Mouse (Mus musculus) megakaryocyte, adult 5-6 weeks (primary cell): Measurements from ENCODE around the gene 4930402H24Rik. TPM values are rescaled to one million over a fixed set of nuclear protein-coding genes. Genes with fewer than 3 reads are reported as not detected.

ENCODE experiments used
- ATAC-seq: 2 replicates; pipeline ENCODE4 v1.8.0; 2016; ENCODE audit warnings: mild to moderate bottlenecking, inconsistent platforms; ENCODE audit not compliant: poor library complexity, severe bottlenecking
- total RNA-seq, 2 experiments: library from RNA; stranded (forward) in 1 of 2; stranded (reverse) in 1 of 2; fragments of 153-499, 151-499 nt in 1 of 2; fragments of 221-1000, 200-1000 nt in 1 of 2; gene quantifications; 2 replicates each; pipeline versions ENCODE4 v1.2.3 to v1.2.4; 2015 to 2017

The 4930402H24Rik gene
- total RNA-seq, 2 experiments from 2014 or later, result 8.7 to 14.6 TPM

DNA sequence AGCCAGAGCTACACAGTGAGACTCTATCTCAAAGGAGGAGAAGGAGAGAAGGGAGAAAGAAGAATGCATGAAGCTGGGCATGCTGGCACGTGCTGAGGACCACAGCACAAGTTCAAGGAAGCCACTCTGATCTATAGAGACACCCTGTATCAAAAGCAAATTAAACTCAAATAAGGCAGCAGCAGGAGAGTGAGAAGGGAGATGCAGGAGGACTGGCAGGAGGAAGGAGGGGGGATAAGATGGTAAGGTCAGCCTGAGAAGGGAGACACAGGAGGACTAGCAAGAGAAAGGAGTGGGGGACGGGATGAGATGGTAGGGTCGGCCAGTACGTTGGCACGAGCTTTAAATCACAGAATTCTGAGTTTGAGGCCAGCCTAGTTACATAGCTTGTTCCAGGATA, 90.0 kb downstream of the 4930402H24Rik start:
- no peak for ATAC-seq

DNA sequence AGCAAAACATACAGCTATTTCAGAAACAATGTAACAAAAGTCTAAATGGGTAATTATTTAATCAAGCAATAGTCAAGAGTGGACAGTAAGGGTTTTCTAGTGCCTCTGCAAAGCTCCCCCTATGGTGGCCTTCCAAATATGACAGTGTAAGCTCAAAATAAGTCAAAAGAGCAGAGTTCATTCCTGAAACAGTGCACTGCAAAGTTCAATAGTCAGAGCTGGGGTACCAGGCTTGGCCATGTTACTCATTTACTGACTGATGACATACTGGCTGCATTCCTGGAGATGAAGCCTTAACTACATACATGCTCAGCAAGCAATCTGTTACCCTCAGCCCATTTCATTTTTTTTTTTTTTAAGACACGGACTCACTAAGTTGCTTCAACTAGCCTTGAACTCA, 91.7 kb downstream of the 4930402H24Rik start:
- ATAC-seq, result no peak

DNA sequence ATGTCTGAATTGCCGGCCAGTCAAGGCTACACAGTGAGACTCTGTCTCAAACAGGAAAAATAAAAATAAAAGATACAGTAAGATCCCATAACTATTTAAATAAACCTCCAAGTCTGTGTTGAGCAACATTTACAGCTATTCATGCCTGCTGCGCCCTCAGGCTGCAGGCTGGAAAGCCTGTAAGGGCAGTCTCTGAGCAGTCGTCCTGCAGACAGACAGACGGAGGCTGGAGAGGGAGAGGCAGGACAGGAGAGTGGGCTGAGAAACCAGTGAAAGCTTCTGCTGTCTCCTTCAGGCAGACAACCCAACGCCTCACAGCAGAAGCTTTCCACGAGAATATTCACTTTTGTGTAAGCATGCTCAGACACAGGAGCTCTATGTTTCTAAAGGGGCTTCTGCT, 92.5 kb downstream of the 4930402H24Rik start:
- no peak for ATAC-seq

DNA sequence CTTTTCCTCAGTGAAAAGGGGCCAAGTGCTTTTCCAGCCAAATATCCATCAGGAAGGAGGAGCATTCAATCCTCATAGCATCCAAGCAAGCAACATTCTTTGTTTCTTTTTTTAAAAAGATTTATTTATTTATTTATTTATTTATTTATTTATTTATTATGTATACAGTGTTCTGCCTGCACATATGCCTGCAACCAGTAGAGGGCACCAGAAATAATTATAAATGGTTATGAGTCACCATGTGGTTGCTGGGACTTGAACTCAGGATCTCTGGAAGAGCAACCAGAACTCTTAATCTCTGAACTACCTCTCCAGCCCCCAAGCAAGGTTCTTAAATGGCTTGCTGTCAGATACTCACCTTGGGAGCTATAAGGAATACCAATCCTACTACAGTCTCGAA, 93.7 kb downstream of the 4930402H24Rik start:
- no peak for ATAC-seq

DNA sequence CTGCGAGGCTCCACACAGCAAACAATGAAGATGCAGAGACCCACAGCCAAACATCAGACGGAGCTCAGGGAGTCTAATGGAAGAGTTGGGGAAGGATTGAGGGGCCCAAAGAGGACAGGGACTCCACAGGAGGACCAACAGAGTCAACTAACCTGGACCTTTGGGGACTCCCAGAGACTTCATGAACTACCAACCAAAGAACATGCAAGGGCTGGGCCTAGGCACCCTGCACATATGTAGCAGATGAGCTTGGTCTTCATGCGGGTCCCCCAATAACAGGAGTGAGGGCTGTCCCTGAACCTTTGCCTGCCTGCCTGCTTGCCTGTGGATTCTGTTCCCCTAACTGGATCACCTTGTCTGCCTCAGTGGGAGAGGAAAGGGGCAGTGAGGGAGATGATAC, 101.1 kb downstream of the 4930402H24Rik start:
- no peak for ATAC-seq

DNA sequence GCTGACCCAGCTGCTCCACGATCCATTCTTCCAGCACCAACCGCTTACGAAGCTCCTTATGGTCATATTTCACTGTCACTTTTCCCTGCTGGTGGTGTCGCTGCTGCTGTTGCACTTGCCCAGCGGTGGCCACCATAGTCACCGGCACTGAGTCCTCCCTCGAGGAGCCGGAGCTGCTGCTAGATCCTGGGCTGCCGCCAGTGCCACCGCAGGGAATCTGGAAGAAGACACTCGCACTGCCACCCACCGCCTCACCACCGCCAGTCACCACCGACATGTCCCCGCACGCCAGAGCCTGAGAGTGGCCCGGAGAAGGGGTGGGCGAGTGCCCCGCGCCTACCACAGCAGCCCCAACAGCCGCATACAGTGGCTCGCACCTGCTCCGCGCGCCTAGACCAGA, 102.5 kb downstream of the 4930402H24Rik start:
- no peak for ATAC-seq

DNA sequence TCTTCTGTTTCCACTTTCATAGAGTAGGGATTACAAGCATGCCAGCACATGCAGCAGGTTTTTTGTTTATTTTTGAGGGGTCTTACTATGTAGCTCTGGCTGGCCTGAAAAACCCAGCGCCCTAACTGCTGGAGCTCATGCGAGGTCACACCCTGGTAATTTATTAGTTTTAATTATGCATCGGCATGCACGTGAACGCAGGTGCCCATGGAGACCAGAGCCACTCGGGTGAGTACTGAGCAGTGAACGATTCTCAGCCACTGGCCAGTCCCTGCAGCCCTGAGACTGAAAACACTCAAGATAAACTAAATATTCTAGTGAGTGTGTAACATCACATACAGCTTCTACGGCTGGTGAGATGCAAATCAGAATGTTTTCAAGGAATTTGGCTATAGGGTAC, 110.5 kb downstream of the 4930402H24Rik start:
- no peak for ATAC-seq

DNA sequence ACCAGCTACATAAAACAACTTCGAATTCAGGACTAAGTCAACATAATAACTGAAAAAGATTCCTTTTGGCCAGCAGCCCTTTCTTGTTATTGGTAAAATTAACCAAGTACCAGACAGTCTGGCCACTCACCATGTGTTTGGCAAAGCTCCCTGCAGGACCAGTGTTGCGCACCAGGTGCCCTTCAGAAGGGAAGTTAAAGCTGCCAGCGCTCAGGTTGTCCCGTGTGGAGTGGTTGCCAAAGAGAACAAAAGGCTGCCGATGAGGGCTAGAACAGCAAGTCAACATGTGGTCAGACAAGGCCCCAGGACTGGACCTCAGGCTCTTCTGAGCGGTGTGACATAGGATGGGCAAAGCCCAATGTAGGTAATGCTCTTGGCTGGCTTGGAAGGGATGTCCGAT, 114.5 kb downstream of the 4930402H24Rik start:
- ATAC-seq, result no peak

DNA sequence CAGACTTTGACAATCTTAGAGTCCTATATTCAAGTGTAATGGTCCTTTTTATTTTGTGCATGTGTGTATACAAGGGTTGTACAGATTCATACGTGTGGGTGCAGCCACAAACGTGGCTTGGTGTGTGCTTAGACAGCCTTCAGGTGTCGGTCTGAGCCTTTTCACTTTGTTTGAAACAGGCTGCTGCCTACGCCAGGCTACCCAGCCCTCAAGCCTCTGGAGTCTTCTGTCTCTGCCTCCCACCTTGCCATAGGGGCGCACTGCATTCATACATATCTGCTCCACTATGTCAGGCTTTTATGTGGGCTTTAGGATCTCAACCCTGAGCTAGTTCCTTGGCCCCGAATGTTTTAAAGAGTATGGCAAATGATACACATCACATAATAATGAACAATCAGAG, 116.6 kb downstream of the 4930402H24Rik start:
- ATAC-seq, result no peak

DNA sequence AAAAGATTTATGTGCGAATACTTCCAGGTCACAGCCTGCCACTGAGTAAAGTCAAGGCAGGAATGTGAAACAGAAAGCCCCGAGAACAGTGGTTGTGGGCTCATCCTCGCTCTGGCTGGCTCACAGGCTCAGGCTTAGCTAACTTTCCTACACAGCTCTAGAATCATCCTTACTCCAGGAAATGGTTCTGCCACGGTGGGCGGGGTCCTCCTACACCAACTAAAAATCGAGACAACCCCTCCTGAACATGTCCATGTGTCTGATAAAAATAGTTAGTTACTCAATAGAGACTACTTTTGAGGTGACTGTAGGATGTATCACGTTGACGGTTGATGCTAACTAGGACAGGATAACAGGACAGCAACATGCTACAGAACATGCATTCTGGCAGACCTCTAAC, 117.2 kb downstream of the 4930402H24Rik start:
- ATAC-seq, result no peak

DNA sequence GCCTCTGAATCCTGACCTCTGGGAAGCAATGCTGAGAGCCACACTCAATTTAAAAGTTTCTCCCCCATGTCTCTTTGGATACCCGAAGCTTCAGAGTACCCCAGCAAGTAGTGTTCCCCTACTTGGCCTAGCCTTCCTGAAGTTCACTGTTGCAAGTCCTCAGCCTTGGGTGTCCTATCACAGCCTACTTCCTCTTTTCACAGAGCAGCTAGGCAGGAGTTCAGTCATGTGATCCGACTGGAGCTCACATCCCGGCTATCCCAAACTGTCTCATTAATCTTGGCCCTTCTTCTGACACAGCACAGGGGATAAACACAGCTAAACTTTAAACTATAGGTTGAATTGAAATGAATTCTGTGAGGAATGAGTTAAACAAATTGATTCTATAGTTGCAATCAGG, 121.3 kb downstream of the 4930402H24Rik start:
- ATAC-seq, result 0 out of 2 replicates have a peak, but pooled peaks have one; percentile 43

DNA sequence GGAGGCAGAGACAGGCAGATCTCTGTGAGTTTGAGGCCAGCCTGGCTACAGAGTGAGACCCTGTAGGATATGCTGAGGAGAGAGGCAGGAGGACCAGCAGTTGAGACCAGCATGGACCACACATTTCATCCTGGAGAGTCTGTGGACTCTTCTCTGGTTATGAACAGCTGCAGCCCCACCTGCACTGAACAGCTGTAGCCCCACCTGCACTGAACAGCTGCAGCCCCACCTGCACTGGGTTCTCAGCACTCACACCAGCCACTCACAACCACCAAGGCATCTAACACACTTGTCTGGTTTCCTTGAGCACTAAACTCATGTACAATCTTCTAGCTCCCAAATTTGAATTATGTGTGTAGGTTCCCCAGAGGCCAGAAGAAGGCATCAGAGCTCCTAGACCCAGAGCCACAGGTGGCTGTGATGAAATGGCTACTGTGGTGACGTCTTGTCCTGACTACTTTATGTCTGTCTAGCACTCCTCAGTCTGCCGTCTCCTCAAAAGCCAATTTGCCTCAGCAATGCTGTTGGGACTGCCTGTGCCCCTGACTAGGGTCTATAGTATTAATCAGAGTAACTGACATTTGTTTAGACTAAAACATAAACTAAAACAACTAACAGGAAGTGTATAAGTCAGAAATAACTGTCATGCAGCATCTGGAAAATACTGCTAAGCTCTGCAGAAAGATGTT, 125.4 kb downstream of the 4930402H24Rik start:
- ATAC-seq, result no peak

DNA sequence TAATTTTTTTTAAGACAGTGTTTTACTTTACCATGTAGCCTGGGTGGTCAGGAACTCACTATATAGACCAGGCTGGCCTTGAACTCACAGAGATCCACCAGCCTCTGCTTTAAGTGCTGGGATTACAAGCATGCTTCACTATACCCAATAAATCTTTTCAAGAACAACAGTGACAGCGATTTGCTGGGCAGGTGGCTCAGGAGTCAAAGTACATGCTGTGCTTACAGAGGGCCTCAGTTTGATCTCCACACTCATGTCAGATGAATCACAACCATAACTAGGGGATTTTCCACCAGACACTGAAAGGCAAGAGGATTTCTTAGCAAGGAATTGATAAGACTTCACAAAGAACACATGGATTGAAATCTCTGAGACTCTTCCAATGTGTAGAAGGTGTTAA, 126.3 kb downstream of the 4930402H24Rik start:
- no peak for ATAC-seq

DNA sequence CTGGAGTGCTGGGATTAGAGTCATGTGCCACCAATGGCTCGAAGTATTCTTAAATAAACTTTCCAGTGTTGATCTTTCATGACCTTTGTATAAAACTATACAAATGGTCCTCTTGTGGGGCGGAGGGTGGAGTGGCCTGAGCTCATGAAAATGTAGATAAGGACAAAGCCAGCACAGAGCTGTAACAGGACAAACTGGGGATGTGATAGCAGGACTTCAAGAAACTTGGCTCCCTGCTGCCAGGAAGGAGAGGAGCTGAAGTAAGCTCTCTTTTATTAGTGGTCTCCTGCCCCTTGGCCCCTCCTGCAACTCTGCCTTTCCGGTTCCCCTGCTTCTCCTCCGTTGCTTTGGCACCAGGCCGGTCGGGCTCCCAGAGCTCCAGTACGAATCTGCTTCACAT, 129.6 kb downstream of the 4930402H24Rik start:
- no peak for ATAC-seq

DNA sequence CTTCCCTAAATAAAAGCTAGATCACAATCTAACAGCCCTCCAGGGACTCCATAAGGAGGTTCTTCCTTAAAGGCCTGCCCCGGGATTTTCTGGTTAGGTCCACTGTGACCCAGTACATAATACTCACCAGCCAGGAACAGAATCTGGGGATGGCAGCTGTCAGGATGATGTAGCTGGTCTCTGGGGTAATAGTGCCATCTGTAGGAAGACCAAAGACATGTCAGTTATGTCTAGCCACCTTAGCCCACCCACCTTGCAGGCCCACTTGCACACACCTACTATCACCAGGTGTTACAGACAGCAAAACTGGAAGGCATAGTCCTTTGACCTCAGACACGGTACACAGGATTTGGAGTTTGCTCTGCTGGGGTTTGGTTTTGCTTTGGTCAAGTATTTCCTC, 138.7 kb downstream of the 4930402H24Rik start:
- ATAC-seq, result no peak

DNA sequence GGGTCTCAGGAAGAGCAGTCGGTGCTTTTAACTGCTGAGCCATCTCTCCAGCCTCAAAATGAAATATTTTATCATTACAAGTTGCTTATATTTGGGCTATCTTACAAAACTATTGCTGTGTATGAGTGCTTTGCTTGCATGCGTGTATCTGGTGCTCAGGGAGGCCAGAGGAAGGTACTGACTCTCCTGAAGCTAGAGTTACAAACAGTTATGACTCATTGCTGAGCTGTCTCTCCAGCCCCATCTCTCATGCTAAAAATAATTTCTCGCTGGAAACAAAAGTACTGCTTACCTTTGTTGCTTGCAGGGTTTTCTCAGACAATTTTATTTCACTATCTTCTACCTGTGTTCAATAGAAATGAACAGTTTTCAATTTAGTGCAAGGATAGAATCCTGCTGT, 140.8 kb downstream of the 4930402H24Rik start:
- ATAC-seq, result no peak

DNA sequence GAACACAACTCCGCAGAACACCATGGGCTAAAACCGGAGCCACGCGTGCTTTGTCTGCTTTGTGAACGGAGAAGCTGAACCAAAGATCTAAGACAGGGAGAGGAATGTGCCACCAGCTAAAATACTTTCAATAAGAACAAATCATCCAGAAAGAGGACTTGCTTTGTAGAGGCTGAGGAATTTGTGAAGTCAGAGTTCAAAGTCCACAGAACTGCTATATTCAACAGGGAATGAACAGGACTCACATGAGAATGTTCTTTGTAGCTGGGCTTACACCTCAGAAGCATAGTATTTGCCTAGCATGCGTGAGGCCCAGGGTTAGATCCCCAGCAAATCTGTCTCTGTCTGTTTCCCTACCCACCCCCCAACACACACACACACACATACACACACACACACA, 145.3 kb downstream of the 4930402H24Rik start:
- no peak for ATAC-seq

DNA sequence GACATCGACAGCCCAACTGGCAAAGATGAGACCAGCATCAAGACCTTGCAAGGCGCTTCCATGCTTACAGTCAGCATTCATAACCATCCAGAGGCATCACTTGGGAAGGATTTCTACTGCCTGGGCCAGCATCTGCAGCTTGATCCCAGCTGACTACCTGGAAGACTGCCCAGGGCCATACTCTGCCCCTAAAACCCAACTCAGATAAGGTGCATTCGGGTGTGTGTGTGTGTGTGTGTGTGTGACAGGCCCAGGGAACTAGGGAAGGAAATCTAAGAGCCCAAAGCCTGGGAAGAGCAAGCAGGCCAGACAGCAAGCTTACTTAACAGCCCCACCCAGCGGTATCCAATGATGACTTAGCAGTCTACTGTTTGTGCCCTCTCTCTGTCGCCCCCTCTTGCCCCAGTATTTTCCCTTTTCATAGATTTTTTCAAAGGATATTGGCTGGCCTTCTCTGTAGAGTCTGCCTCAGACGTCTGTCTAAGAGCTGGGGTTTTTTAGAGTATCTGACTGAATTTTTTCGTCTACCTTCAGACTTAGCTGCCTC, 151.1 kb downstream of the 4930402H24Rik start:
- ATAC-seq, result no peak

DNA sequence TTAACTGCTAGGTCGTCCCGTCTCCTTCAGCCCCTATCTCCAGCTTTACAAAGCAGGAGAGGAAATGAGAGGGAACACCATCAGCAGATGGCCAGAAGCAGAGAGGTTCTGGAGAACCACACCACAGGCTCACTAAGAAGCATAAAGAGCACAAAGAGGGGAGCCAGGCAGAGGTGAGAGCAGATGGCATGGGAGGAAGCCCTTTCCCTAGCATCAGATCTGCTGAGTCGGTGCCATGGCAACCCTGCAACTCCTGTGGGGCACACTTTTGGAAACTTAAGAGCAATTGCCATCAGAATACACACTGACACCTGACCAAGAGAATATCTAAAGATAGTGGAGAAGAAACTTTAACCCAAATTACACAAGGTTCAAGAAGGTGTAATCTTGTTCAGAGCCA, 151.6 kb downstream of the 4930402H24Rik start:
- no peak for ATAC-seq

DNA sequence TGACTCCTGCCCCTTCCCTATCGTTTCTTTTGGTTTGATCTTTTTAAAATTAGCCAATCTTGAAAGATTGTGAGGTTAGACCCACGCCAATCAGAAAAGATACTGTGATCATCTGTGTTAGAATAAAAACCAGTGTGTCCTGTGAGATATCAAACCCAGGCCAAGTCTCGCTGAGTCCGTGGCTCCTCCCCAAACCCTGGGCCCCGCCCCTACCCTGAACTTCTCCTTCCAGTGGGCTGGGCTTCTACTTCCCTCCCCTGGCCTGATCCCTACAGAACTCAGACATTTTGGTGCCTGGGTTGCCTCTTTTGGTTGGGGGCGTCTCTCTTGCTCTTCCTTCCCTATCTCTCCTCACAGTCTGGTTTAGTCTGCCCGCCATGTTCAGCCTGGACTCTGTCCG, 155.8 kb downstream of the 4930402H24Rik start:
- peak; percentile 93 for ATAC-seq

DNA sequence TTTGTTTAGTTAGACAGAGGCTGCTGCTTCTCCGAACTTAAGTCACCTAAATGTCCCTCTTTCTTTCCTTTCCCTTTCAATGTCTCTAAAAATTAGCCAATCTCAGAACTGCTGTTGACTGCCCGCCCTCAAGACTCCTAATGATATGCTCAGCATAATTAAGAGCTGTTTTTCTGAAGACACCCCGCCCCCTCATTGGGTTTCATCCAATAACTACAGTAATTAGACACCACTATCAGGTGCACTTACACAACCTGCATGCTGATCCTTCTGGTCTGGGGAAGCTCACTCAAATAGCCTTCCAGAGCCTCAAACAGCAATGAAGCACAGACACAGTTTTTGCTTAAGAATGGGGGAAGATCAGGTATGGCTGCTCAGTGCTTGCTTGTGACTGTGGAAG, 156.5 kb downstream of the 4930402H24Rik start:
- no peak for ATAC-seq

DNA sequence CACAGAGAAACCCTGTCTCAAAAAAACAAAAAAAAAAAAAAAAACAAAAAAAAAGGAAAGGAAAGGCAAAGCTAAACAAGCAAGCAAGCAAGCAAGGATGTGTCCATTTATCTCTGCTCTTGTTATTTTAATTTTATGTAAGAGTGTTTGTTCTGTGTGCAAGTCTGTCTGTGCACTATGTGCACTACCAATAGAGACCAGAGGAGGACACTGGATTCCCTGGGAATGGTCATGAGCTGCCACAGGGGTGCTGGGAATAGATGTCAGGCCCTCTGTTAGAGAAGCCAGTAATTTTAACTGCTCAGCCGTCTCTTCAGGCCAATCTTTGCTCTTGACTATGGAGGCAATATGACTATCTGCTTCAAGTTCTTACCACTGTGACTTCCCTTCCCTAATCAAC, 162.6 kb downstream of the 4930402H24Rik start:
- no peak for ATAC-seq

DNA sequence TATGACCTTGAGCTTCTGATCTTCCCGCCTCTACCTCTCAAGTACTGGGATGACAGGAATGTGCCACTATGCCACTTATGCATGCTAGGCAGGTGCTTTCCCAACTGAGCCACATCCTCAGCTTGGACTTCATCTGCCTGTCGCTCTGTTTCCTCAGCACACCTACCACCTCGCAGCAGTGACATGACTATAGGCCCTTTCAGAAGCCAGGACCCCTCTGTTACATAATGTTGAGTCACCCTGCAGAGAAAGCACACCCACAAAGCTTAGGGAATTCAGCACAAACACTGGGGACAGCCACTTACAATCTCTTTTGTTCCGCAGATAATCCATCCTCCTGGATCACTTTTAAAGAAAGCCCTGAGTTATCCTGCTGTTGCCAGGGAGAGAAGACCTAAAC, 166.1 kb downstream of the 4930402H24Rik start:
- no peak for ATAC-seq
